In the genomic region with DNA sequence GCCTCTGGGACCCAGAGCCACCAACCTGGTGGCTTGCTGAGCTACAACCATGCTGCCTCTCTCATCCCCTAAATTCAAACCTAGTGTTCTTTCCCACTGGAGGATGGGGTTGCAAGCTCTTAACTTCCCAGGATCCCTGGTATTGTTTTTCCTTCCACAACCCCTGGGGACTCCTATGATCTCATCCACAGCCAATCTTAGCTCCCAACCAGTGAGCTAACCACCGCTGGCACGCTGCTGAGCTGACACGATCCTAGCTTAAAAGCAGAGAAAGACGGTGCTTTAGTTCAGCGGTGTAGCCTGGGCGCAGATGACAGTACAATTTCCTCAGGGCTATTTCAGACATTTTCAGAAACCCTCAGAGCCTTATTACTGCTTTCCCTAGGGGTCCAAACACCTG, we compare ENCODE assay signal across 22 mouse cellular contexts.
DNase-seq lines count a peak whose midpoint lies in the region; ATAC-seq and TF ChIP-seq lines count a peak whose summit lies in the region.
"Had no signal": no experiment of that assay in that cellular context is flagged by ENCODE, and none has a peak within 500 bp of the region (broad histone marks: within the 10 kb centered on the region; RNA-seq: fewer than 3 reads in every experiment).

No protein-coding gene starts in this region.

- no peak overlapping the region for H3K9ac ChIP-seq in heart, embryonic 12.5 days
- no peak overlapping the region for H3K9ac ChIP-seq in heart, postnatal 0 days (replicated peaks; ENCODE audit: low read depth, low read length)
- H3K9ac ChIP-seq: forebrain, postnatal 0 days; heart, embryonic 13.5 days; kidney, embryonic 15.5 days; liver, embryonic 13.5 days; midbrain, embryonic 12.5 days had no signal

- no peaks in the 10 kb centered on the region for H3K27me3 ChIP-seq in heart, embryonic 12.5 days (replicated peaks)
- H3K27me3 ChIP-seq in heart, postnatal 0 days (ENCODE audit: control insufficient read depth, insufficient read depth, low read length), result no peaks in the 10 kb centered on the region
- H3K27me3 ChIP-seq: kidney, embryonic 15.5 days; liver, embryonic 13.5 days; midbrain, embryonic 12.5 days had no signal

- WGBS in heart, embryonic 12.5 days, result 43% methylated on average over 6 of the region's 6 CpGs
- WGBS in heart, postnatal 0 days, result 36% methylated on average over 6 of the region's 6 CpGs

- H3K9me3 ChIP-seq in heart, embryonic 12.5 days (replicated peaks), result no peaks in the 10 kb centered on the region
- no peaks in the 10 kb centered on the region for H3K9me3 ChIP-seq in heart, postnatal 0 days (replicated peaks; ENCODE audit: control insufficient read depth, low read length)
- H3K9me3 ChIP-seq: forebrain, embryonic 10.5 days; heart, embryonic 13.5 days; kidney, embryonic 15.5 days; liver, embryonic 13.5 days; midbrain, embryonic 12.5 days had no signal

- no peak for TF ChIP-seq EP300 in heart, postnatal 0 days (IDR thresholded peaks at IDR 0.05; ENCODE audit: low read depth)

- peak; percentile 32 to 61 for DNase-seq in heart, adult 18-20 months
- DNase-seq in gastrocnemius, adult 8-10 months (ENCODE audit: low spot score in 2 of 2), result peak; percentile 20 to 32
- DNase-seq in heart, postnatal 0 days (ENCODE audit: low spot score), result peak; percentile 17
- DNase-seq in skeletal muscle tissue, adult 2 months (ENCODE audit: low read depth, low spot score), result peak; percentile 47
- no peak for DNase-seq in right cerebral cortex, postnatal 4 days
- DNase-seq in left cerebral cortex, postnatal 36 days (ENCODE audit: low spot score in 2 of 2), result no peak
- DNase-seq: adrenal gland, adult 2 months; cerebellum, adult 9-10 months; forebrain, postnatal 0 days; kidney, adult 11 months; kidney, postnatal 36 days; liver, embryonic 13.5 days; lung, adult 2 months; lung, postnatal 14 days; right cerebral cortex, postnatal 14 days; thymus, postnatal 14 days had no signal

- ATAC-seq in heart, embryonic 12.5 days (ENCODE audit: insufficient number of reproducible peaks, low FRiP score), result no peak
- no peak for ATAC-seq in heart, postnatal 0 days (ENCODE audit: insufficient read depth, low read depth)
- ATAC-seq: forebrain, postnatal 0 days; Patski had no signal

- H3K4me3 ChIP-seq in heart, embryonic 12.5 days, result no peak overlapping the region
- H3K4me3 ChIP-seq in heart, postnatal 0 days (ENCODE audit: low read depth, low read length), result no peak overlapping the region
- H3K4me3 ChIP-seq: forebrain, embryonic 10.5 days; heart, embryonic 13.5 days; kidney, embryonic 15.5 days; liver, embryonic 13.5 days; midbrain, embryonic 12.5 days had no signal

- H3K4me2 ChIP-seq in heart, embryonic 12.5 days, result no peak overlapping the region
- H3K4me2 ChIP-seq in heart, postnatal 0 days (ENCODE audit: low read depth, low read length), result no peak overlapping the region
- H3K4me2 ChIP-seq: heart, embryonic 13.5 days; kidney, embryonic 15.5 days; liver, embryonic 13.5 days; midbrain, embryonic 12.5 days had no signal

- intact Hi-C loops in left cerebral cortex, postnatal 36 days (cut with DNase I), result no loop called here

- no peak overlapping the region for H3K27ac ChIP-seq in heart, embryonic 12.5 days (ENCODE audit: poor library complexity, severe bottlenecking)
- H3K27ac ChIP-seq in heart, postnatal 0 days (ENCODE audit: low read depth), result no peak overlapping the region
- H3K27ac ChIP-seq: forebrain, embryonic 10.5 days; heart, embryonic 13.5 days; kidney, embryonic 15.5 days; liver, embryonic 13.5 days; midbrain, embryonic 12.5 days had no signal

- no peak for TF ChIP-seq CTCF in heart, postnatal 0 days (IDR thresholded peaks at IDR 0.05; ENCODE audit: low read depth)

- no peaks in the 10 kb centered on the region for H3K36me3 ChIP-seq in heart, embryonic 12.5 days
- H3K36me3 ChIP-seq in heart, postnatal 0 days (replicated peaks; ENCODE audit: control insufficient read depth, insufficient read depth, low read length), result no peaks in the 10 kb centered on the region
- H3K36me3 ChIP-seq: forebrain, embryonic 10.5 days; heart, embryonic 13.5 days; kidney, embryonic 15.5 days; liver, embryonic 13.5 days; midbrain, embryonic 12.5 days had no signal

- peaks cover 7% of the 10 kb centered on the region; the same call in 1 of the 2 replicates for H3K4me1 ChIP-seq in heart, embryonic 12.5 days (replicated peaks)
- no peaks in the 10 kb centered on the region for H3K4me1 ChIP-seq in heart, postnatal 0 days (ENCODE audit: control insufficient read depth, insufficient read depth)
- H3K4me1 ChIP-seq: heart, embryonic 13.5 days; kidney, embryonic 15.5 days; liver, embryonic 13.5 days had no signal

Comparison
In these comparisons a context has a peak if more than half of its experiments do, and no peak if none do; other contexts are left out.
1. DNase-seq: peak in heart, adult 18-20 months (2 of 2), gastrocnemius, adult 8-10 months (2 of 2), heart, postnatal 0 days (single experiment) and skeletal muscle tissue, adult 2 months (single experiment); none in right cerebral cortex, postnatal 4 days (single experiment) and left cerebral cortex, postnatal 36 days (0 of 2).